Mouse (Mus musculus): ENCODE results near the gene Hcls1. TPM values are rescaled to one million over a fixed set of nuclear protein-coding genes. Genes with fewer than 3 reads are reported as not detected.

Hcls1 gene
- total RNA-seq, 2 experiments from 2014 or later, result 2.8 to 3.7 TPM

DNA sequence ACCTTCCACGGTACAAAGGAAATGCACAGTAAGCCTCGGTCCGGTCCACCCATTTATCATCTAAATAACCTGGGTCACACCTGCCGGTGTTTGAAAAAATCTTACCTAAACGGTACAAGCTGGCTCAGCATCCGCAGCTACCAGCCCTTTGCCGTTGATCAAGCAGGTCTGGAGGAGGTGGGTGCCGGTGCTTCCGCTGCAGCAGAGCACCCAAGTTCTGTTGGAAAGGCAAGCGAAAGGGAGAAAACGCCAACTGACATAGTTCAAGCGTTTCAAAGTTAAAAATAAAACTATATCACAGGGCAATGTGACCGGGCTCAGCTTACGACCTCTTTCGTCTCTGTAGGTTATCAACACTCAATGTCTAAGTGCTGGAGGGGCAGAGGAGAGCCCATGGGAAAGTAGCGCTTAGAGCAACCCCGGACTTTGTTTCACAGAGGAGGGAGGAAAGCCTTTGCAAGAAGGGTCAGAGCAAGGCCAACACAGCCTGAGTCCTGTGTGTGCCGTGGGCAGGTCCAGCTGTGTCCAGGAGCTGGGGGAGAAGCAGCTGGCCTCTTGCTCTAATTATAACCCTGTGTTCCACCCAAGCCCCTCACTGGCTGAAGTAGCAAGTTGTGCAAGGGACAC is 55.3 kb downstream of the Hcls1 start, which contains the start of gene Fbxo40:
Gene Fbxo40 (minus strand): TSS at position 469 of the 627 bp plus-strand sequence.
- DNase-seq, result peak; percentile 43

- no peak for DNase-seq
These were observed 62.9 kb downstream of the Hcls1 start for GRCm38 (mm10) chr16:36997650-36998049.

GRCm38 (mm10) chr16:36999366-36999972 is 64.7 kb downstream of the Hcls1 start:
- no peak for DNase-seq

DNA sequence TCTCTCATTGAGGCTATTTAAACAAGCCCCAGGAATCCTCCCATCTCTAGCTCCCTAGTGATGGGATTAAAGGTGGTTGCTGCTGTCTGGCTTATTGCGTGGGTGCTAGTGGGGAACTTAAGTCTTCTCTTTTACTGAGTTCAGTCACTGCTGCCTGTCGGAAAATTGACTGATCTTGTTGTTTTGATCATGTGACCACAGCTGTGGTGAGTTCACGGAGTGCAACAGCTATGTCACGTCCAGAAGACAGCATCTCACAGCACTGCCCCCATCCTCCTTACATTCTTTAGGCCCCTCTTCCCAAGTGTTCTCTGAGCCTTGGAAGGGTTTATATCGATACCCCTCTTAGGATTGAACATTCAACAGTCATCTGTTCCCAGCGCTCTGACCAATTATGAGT is 74.5 kb downstream of the Hcls1 start:
- no peak for DNase-seq

DNA sequence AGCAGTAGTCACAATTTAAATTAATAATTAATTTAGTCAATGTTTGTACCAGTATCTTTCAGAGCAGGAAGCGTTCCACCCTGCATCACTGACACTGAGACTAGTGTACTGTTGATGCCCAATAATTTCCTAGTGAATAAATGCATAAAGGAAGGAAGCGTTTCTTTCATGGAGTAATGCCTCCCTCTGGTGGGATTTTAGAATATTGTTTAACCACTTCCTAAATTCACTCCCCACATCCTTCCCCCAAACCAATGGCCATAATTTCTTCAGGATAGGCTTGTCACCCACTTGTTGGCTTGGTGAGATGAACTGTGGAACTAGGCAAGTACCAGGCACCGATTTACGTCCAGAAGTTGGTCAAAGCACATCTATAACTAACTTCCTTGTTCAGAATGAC is 75.6 kb downstream of the Hcls1 start:
- DNase-seq, result no peak

DNA sequence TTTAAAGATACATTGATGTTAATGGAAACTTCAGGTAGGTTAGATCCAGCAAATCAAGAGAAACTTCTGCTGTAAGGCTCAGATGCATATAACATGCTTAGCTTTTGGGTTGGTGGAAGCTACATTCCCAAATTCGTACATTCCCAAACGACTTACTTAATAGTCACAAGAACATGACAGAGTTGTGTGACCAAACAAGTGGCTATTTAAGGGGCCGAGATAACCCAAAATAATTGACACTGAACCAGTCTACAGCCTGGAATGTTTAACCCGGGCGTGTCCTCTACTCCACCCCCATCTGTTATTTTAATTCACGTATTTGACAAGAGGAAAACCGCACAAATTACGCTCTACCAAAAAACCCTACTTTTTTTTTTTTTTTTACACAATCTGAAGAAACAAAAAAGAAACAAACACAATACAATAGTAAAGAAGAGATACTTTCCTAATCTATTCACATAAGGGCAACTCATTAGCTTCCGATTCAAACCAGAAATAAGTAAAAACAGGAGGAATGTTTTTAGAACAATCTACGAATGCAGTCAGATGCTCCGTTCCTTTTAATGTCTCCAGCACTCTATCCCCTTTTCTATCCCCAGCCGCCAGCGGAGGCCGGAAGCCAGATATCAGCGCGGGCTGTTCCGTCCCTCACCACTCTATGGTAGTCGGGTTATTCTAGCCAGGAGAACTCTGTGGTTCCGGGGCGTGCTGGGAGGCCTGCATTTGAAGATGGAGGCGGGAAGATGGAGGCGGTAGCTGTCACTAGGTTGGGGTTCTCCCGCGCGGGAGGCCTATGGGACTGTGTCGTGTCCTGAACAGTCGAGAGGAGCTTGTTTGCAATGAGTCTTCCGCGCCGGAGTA is 76.5 kb downstream of the Hcls1 start, which contains the start of gene Polq:
Gene Polq (plus strand): TSS at position 726 of the 861 bp plus-strand sequence.
- peak; percentile 89 for DNase-seq

DNA sequence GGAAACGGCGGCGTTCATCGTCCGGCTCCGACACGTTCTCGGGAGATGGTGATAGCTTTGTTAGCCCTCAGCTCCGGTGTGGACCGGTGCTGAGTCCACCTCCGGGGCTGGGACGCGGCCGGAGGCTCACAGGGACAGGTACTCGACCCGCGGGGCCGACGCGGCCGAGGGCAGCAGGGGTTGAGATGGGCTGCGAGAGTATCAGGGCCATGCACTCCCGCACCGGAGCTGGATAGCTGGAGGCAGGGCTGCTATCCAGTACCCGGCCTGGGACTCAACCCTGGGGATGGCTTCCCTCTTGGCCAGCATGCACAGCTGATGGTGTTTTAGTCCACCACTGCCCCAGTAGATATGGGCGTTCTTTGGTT is 77.1 kb downstream of the Hcls1 start:
- DNase-seq, result peak; percentile 21

GRCm38 (mm10) chr16:37012336-37012735 is 77.6 kb downstream of the Hcls1 start:
- DNase-seq, result no peak

Other genes with a start within 250 kb of the Hcls1 start
- under 1 TPM in 1 of 2 experiments, not detected in 1; 0.08 TPM for gene Ildr1, start 241.0 kb upstream of the Hcls1 start, total RNA-seq (2021)
- under 1 TPM; 0.51 to 0.83 TPM for gene Slc15a2, start 150.0 kb upstream of the Hcls1 start, total RNA-seq (2021)
- gene Iqcb1, start 106.6 kb upstream of the Hcls1 start, total RNA-seq (2021), result 1 to 10 TPM; 4.7 TPM
- under 1 TPM in 1 of 2 experiments, not detected in 1; 0.19 TPM for gene Eaf2, start 60.0 kb upstream of the Hcls1 start, total RNA-seq (2021)
- 10 to 100 TPM; 18.1 to 23.0 TPM for gene Golgb1, start 59.8 kb upstream of the Hcls1 start, total RNA-seq (2021)
- 100 to 1,000 TPM; 214 to 223 TPM for gene Fbxo40, start 55.5 kb downstream of the Hcls1 start, total RNA-seq (2021)
- gene Polq, start 76.8 kb downstream of the Hcls1 start, total RNA-seq (2021), result under 1 TPM; 0.33 to 0.38 TPM